Mouse (Mus musculus) urinary bladder, postnatal 25 days (tissue): Measurements from ENCODE around the gene Trappc12.
A peak's percentile ranks its signal among the peaks of the same experiment; 100 is the strongest.

ENCODE experiments used
- DNase-seq: peaks from one replicate; pipeline ENCODE4 v3.0.0; 2022; ENCODE audit warnings: low spot score

The Trappc12 gene

GRCm38 (mm10) chr12:28750021-28750633 is at the start of gene Trappc12:
TSS of gene Trappc12 (minus strand) at chr12:28750472.
- peak; percentile 80 for DNase-seq

GRCm38 (mm10) chr12:28799798-28800411 is 49.6 kb upstream of the Trappc12 start:
- no peak for DNase-seq

- DNase-seq: no peak
These were observed 46.7 kb upstream of the Trappc12 start for GRCm38 (mm10) chr12:28796881-28797420.

- no peak for DNase-seq
These were observed 44.8 kb upstream of the Trappc12 start for GRCm38 (mm10) chr12:28795041-28795440.

- DNase-seq: no peak
These were observed 43.4 kb upstream of the Trappc12 start for GRCm38 (mm10) chr12:28793715-28794114.

GRCm38 (mm10) chr12:28792613-28793012 is 42.3 kb upstream of the Trappc12 start:
- DNase-seq: no peak

GRCm38 (mm10) chr12:28786310-28786709 is 36.0 kb upstream of the Trappc12 start:
- no peak for DNase-seq

GRCm38 (mm10) chr12:28785299-28785698 is 35.0 kb upstream of the Trappc12 start:
- no peak for DNase-seq

GRCm38 (mm10) chr12:28784864-28785263 is 34.6 kb upstream of the Trappc12 start:
- no peak for DNase-seq

GRCm38 (mm10) chr12:28784355-28784754 is 34.1 kb upstream of the Trappc12 start:
- DNase-seq: no peak

- no peak for DNase-seq
These were observed 32.4 kb upstream of the Trappc12 start for GRCm38 (mm10) chr12:28782637-28783036.

GRCm38 (mm10) chr12:28780180-28780579 is 29.9 kb upstream of the Trappc12 start:
- no peak for DNase-seq

GRCm38 (mm10) chr12:28775627-28776026 is 25.4 kb upstream of the Trappc12 start:
- DNase-seq: no peak

- DNase-seq: no peak
These were observed 24.8 kb upstream of the Trappc12 start for GRCm38 (mm10) chr12:28775120-28775519.

GRCm38 (mm10) chr12:28773815-28774214 is 23.5 kb upstream of the Trappc12 start:
- DNase-seq: no peak

GRCm38 (mm10) chr12:28769953-28770352 is 19.7 kb upstream of the Trappc12 start:
- no peak for DNase-seq

GRCm38 (mm10) chr12:28756019-28756418 is 5.7 kb upstream of the Trappc12 start:
- DNase-seq: no peak

- DNase-seq: peak; percentile 72
These were observed 1.4 kb upstream of the Trappc12 start, which contains the start of gene Eipr1 for GRCm38 (mm10) chr12:28751508-28752263. TSS of gene Eipr1 (plus strand) at chr12:28751803.

- DNase-seq: no peak
These were observed 604 bp upstream of the Trappc12 start for GRCm38 (mm10) chr12:28750876-28751275.

- no peak for DNase-seq
These were observed 6.9 kb downstream of the Trappc12 start for GRCm38 (mm10) chr12:28743328-28743727.

GRCm38 (mm10) chr12:28735293-28735692 is 15.0 kb downstream of the Trappc12 start:
- no peak for DNase-seq

GRCm38 (mm10) chr12:28734271-28734670 is 16.0 kb downstream of the Trappc12 start:
- DNase-seq: no peak
